Mouse (Mus musculus) mouse embryonic stem cell (cell line): Measurements from ENCODE around the gene Xcr1.

Experiments used
- in situ Hi-C, 2 experiments: fragments of 300-500 bp; cut with MboI; formaldehyde crosslinking; loops; 1 replicate in 1 of 2; 3 replicates in 1 of 2; pipeline ENCODE4 v1.14.3; 2019 to 2020; ENCODE audit warnings: low sequenced_read_pairs in 2 of 2, low pct_unique_long_range_greater_than_20kb in 1 of 2, mixed read lengths in 1 of 2; ENCODE audit not compliant: unreplicated experiment in 1 of 2

The Xcr1 gene

GRCm38 (mm10) chr9:123861929-123862328, at the start of gene Xcr1:
Gene Xcr1 (minus strand): TSS chr9:123862029.
- in situ Hi-C loops: no loop called here

- in situ Hi-C loops: no loop called here
Measured at GRCm38 (mm10) chr9:123872049-123872448, 10.2 kb upstream of the Xcr1 start.

GRCm38 (mm10) chr9:123869167-123869784, 7.4 kb upstream of the Xcr1 start:
- in situ Hi-C loops: no loop called here

- in situ Hi-C loops: no loop called here
Measured at GRCm38 (mm10) chr9:123863641-123864040, 1.8 kb upstream of the Xcr1 start.

- in situ Hi-C loops: no loop called here
Measured at GRCm38 (mm10) chr9:123862895-123863616, 1.2 kb upstream of the Xcr1 start.

- in situ Hi-C loops: no loop called here
Measured at GRCm38 (mm10) chr9:123856836-123857235, 5.0 kb downstream of the Xcr1 start.

- in situ Hi-C loops: no loop called here
Measured at GRCm38 (mm10) chr9:123852449-123853390, 9.1 kb downstream of the Xcr1 start.

- in situ Hi-C loops: no loop called here
Measured at GRCm38 (mm10) chr9:123851713-123852448, 9.9 kb downstream of the Xcr1 start, which contains the start of gene Fyco1. Gene Fyco1 (minus strand): TSS chr9:123851899.

- in situ Hi-C loops: no loop called here
Measured at GRCm38 (mm10) chr9:123851062-123851712, 10.6 kb downstream of the Xcr1 start.

- in situ Hi-C loops: no loop called here
Measured at GRCm38 (mm10) chr9:123850705-123851061, 11.1 kb downstream of the Xcr1 start.

- in situ Hi-C loops: no loop called here
Measured at GRCm38 (mm10) chr9:123849976-123850695, 11.7 kb downstream of the Xcr1 start.

- in situ Hi-C loops: no loop called here
Measured at GRCm38 (mm10) chr9:123846490-123846889, 15.3 kb downstream of the Xcr1 start.

GRCm38 (mm10) chr9:123845120-123845519, 16.7 kb downstream of the Xcr1 start:
- in situ Hi-C loops: no loop called here

GRCm38 (mm10) chr9:123844468-123844867, 17.4 kb downstream of the Xcr1 start:
- in situ Hi-C loops: no loop called here

GRCm38 (mm10) chr9:123840243-123840642, 21.6 kb downstream of the Xcr1 start:
- in situ Hi-C loops: no loop called here

GRCm38 (mm10) chr9:123835851-123836250, 26.0 kb downstream of the Xcr1 start:
- in situ Hi-C loops: no loop called here

- in situ Hi-C loops: no loop called here
Measured at GRCm38 (mm10) chr9:123828916-123829315, 32.9 kb downstream of the Xcr1 start.
